Mouse (Mus musculus): ENCODE measurements at regions not wholly inside any gene's neighbourhood (a gene's known extent, or its start where the extent isn't known, plus 50 kb on each side); places are given as distances from the start of the nearest gene placed in this dataset.

DNA sequence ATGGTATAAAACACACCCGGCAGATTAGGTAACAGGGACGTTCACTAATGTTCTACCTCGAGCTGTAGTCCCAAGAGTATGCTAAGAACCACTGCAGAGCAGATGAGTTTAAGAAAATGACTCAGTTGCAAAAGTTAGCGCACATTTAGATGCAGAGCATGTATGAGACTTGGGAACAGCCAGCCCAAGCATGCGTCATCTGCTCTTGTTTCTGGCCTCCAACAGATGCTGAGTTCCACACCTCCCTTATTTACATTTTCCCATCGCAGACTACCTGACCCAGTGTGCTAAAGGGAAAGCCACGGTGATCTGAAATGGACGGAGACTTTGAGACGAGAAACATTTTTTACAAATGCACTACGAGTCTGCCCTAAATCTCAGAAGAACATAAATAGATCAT, 327.3 kb downstream of the Gpat3 start:
- Histone ChIP-seq H3K4me3 (ENCODE audit: insufficient read depth, low read length) (no peak overlapping the region), H3K4me1 (ENCODE audit: control insufficient read depth, insufficient read depth, low read length) (no peaks in the 10 kb centered on the region), H3K27ac (ENCODE audit: insufficient read depth, low read length) (no peak overlapping the region)
- no peak for TF ChIP-seq CTCF (IDR thresholded peaks at IDR 0.05; ENCODE audit: extremely low read depth, insufficient read depth, low read length)
- no peak for TF ChIP-seq POLR2A (IDR thresholded peaks at IDR 0.05; ENCODE audit: extremely low read depth, insufficient read depth, low read length)

GRCm38 (mm10) chr5:101169074-101169473, 323.6 kb downstream of the Gpat3 start:
- Histone ChIP-seq H3K4me3 (ENCODE audit: insufficient read depth, low read length) (no peak overlapping the region), H3K27ac (ENCODE audit: insufficient read depth, low read length) (no peak overlapping the region), H3K4me1 (ENCODE audit: control insufficient read depth, insufficient read depth, low read length) (no peaks in the 10 kb centered on the region)
- TF ChIP-seq POLR2A (IDR thresholded peaks at IDR 0.05; ENCODE audit: extremely low read depth, insufficient read depth, low read length) (no peak), CTCF (IDR thresholded peaks at IDR 0.05; ENCODE audit: extremely low read depth, insufficient read depth, low read length) (no peak)

- no peak overlapping the region for H3K27ac ChIP-seq (ENCODE audit: insufficient read depth, low read length)
- no peak for TF ChIP-seq POLR2A (IDR thresholded peaks at IDR 0.05; ENCODE audit: extremely low read depth, insufficient read depth, low read length)
- no peak for TF ChIP-seq CTCF (IDR thresholded peaks at IDR 0.05; ENCODE audit: extremely low read depth, insufficient read depth, low read length)
- H3K4me1 ChIP-seq (ENCODE audit: control insufficient read depth, insufficient read depth, low read length): no peaks in the 10 kb centered on the region
- H3K4me3 ChIP-seq (ENCODE audit: insufficient read depth, low read length): no peak overlapping the region
These were observed 318.2 kb downstream of the Gpat3 start for GRCm38 (mm10) chr5:101163624-101164213.

DNA sequence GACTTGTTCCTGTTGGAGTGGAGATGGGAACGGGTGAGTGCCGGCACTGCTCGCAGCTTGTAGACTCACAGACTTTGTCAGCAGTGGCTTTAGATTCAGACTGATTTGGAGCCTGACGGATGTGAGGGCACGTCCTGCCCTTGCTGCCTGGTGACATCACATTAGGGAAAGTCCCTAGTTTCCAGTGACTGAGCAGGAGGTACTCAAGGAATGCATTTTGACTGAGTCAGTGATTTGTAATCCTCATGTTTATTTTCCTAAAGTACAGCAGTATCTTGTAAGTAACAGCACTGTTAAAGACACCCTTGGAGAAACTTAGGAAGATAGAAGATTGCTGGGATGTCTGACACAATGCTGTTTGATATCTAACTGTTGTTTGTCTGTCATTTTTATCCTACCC, 317.6 kb downstream of the Gpat3 start:
- Histone ChIP-seq H3K27ac (ENCODE audit: insufficient read depth, low read length) (no peak overlapping the region), H3K4me3 (ENCODE audit: insufficient read depth, low read length) (no peak overlapping the region), H3K4me1 (ENCODE audit: control insufficient read depth, insufficient read depth, low read length) (no peaks in the 10 kb centered on the region)
- TF ChIP-seq CTCF (IDR thresholded peaks at IDR 0.05; ENCODE audit: extremely low read depth, insufficient read depth, low read length): no peak
- TF ChIP-seq POLR2A (IDR thresholded peaks at IDR 0.05; ENCODE audit: extremely low read depth, insufficient read depth, low read length): no peak

DNA sequence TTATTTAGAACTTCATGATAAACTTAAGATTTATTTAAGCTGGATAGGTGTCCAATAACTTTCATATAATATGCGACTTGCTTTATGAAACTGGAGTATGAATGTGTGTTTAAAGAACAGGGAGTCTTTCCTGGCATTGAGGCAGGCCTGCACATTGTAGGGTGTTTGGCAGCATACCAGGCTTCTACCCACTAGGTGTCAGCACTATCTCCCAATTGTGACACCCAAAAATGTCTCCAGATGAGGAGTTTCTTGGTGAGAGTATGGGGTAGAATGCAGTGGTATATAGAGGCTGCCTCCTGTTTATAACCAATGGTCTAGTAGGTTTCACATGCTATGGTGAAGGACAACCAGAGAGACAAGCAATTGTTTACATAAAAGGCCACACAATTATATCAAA, 311.9 kb downstream of the Gpat3 start:
- H3K4me3 ChIP-seq (ENCODE audit: insufficient read depth, low read length): no peak overlapping the region
- no peaks in the 10 kb centered on the region for H3K4me1 ChIP-seq (ENCODE audit: control insufficient read depth, insufficient read depth, low read length)
- H3K27ac ChIP-seq (ENCODE audit: insufficient read depth, low read length): no peak overlapping the region
- TF ChIP-seq POLR2A (IDR thresholded peaks at IDR 0.05; ENCODE audit: extremely low read depth, insufficient read depth, low read length) (no peak), CTCF (IDR thresholded peaks at IDR 0.05; ENCODE audit: extremely low read depth, insufficient read depth, low read length) (no peak)

GRCm38 (mm10) chr5:101146345-101146744, 300.8 kb downstream of the Gpat3 start:
- no peak for TF ChIP-seq CTCF (IDR thresholded peaks at IDR 0.05; ENCODE audit: extremely low read depth, insufficient read depth, low read length)
- TF ChIP-seq POLR2A (IDR thresholded peaks at IDR 0.05; ENCODE audit: extremely low read depth, insufficient read depth, low read length): no peak
- Histone ChIP-seq H3K27ac (ENCODE audit: insufficient read depth, low read length) (no peak overlapping the region), H3K4me3 (ENCODE audit: insufficient read depth, low read length) (no peak overlapping the region), H3K4me1 (ENCODE audit: control insufficient read depth, insufficient read depth, low read length) (no peaks in the 10 kb centered on the region)

DNA sequence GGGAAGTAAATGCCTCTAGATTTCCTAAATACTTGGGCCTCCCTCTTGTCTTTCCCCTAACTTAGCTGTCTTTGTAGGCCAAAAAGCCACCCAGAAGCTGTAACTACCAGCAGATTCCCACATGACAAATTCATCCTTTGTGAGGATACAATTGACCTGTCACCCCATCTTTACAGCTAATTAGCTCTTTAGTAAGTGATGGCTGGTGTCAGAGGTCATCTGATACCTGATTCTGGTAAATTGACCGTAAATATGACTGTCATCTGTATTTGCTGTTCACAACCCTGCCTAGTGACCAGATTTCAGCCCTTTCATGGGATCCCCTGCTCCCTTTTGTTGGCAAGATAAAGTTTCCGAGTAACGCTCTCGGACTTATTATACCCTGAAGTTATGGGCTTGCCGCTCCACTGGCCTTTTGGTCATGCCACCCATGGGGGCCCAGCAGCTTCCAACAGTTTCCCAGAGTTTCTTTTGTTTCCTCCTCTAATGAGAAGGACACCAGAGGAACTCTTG, 279.5 kb downstream of the Gpat3 start:
- Histone ChIP-seq H3K4me3 (ENCODE audit: insufficient read depth, low read length) (no peak overlapping the region), H3K27ac (ENCODE audit: insufficient read depth, low read length) (no peak overlapping the region), H3K4me1 (ENCODE audit: control insufficient read depth, insufficient read depth, low read length) (no peaks in the 10 kb centered on the region)
- TF ChIP-seq POLR2A (IDR thresholded peaks at IDR 0.05; ENCODE audit: extremely low read depth, insufficient read depth, low read length): no peak
- no peak for TF ChIP-seq CTCF (IDR thresholded peaks at IDR 0.05; ENCODE audit: extremely low read depth, insufficient read depth, low read length)

DNA sequence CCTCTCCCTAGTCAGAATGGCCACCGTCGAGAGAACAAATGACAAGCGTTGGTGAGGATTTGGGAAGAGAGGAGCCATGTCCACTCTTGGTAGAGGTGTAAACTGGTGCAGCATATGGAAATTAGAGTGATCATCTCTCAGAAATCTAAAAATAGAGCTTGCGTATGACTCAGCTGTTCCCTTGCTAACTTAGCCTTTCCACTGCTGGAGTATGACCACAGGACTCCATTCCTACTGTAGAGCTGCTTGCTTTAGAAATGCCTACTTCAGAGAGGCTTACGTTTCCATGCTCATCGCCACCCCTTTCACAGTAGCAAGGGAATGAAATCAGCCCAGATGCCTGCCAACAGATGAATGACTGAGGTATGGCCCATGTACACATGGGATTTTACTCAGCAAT, 277.4 kb downstream of the Gpat3 start:
- Histone ChIP-seq H3K4me3 (ENCODE audit: insufficient read depth, low read length) (no peak overlapping the region), H3K4me1 (ENCODE audit: control insufficient read depth, insufficient read depth, low read length) (no peaks in the 10 kb centered on the region), H3K27ac (ENCODE audit: insufficient read depth, low read length) (no peak overlapping the region)
- no peak for TF ChIP-seq CTCF (IDR thresholded peaks at IDR 0.05; ENCODE audit: extremely low read depth, insufficient read depth, low read length)
- TF ChIP-seq POLR2A (IDR thresholded peaks at IDR 0.05; ENCODE audit: extremely low read depth, insufficient read depth, low read length): no peak

- no peak overlapping the region for H3K27ac ChIP-seq (ENCODE audit: insufficient read depth, low read length)
- H3K4me1 ChIP-seq (ENCODE audit: control insufficient read depth, insufficient read depth, low read length): no peaks in the 10 kb centered on the region
- TF ChIP-seq POLR2A (IDR thresholded peaks at IDR 0.05; ENCODE audit: extremely low read depth, insufficient read depth, low read length) (no peak), CTCF (IDR thresholded peaks at IDR 0.05; ENCODE audit: extremely low read depth, insufficient read depth, low read length) (no peak)
- H3K4me3 ChIP-seq (ENCODE audit: insufficient read depth, low read length): no peak overlapping the region
These were observed 275.1 kb downstream of the Gpat3 start for GRCm38 (mm10) chr5:101120509-101121201.

DNA sequence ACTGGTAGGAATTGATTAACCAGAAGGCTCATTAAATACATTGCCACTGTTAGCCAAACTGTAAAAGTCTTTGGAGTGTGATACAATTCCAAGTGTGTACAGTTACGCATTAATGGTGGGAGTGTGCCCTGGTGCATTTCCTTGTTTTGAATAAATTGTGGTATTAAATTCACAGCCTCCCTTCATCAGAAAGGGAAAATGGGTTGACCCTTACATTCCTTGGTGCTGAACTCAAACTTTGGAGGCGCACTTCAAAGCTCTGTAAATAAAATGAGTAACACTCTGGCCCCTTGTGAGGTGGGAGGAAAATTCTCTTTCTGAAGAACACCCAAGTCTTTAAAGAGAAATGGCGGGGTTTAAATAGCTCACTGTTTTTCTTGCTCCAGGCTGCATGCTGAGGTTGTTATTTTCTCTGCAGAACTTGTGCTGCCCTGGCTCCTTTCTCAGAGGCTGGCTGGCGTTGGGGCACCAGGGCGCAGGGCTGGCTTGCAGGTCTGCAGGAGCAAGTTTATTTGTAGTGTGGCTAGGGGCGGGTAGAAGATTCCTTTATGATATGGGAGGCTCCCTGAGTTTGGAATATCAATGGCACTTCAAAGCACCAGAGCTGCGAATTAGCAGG, 266.7 kb downstream of the Gpat3 start:
- H3K4me3 ChIP-seq (ENCODE audit: insufficient read depth, low read length): no peak overlapping the region
- TF ChIP-seq CTCF (IDR thresholded peaks at IDR 0.05; ENCODE audit: extremely low read depth, insufficient read depth, low read length) (no peak), POLR2A (IDR thresholded peaks at IDR 0.05; ENCODE audit: extremely low read depth, insufficient read depth, low read length) (no peak)
- H3K4me1 ChIP-seq (ENCODE audit: control insufficient read depth, insufficient read depth, low read length): no peaks in the 10 kb centered on the region
- no peak overlapping the region for H3K27ac ChIP-seq (ENCODE audit: insufficient read depth, low read length)
